Mouse (Mus musculus): ENCODE results near the gene Dazap1. TPM values are rescaled to one million over a fixed set of nuclear protein-coding genes. Genes with fewer than 3 reads are reported as not detected.
A peak's percentile ranks its signal among the peaks of the same experiment; 100 is the strongest.
"Not testable (repeated sequence)": the region's sequence is repeated elsewhere in the genome, so short reads cannot be mapped to it uniquely, and the experiment has no call there.

Gene Dazap1
- total and polyA plus RNA-seq, 2 experiments from 2014 or later = 34.5 to 109 TPM

- H3K36me3 ChIP-seq (ENCODE audit: insufficient read depth, low read length) = peaks cover 27% of the 10 kb centered on the region
- no peaks in the 10 kb centered on the region for H3K27me3 ChIP-seq (ENCODE audit: insufficient read depth, low read length)
- peaks cover 10% of the 10 kb centered on the region for H3K4me1 ChIP-seq (ENCODE audit: insufficient read depth, low read length)
- WGBS = 5% methylated on average over 4 of the region's 4 CpGs
- DNase-seq (ENCODE audit: low spot score) (peak; percentile 90), ATAC-seq (ENCODE audit: low FRiP score) (no peak)
- H3K4me2 ChIP-seq (ENCODE audit: low read depth, low read length, poor library complexity, severe bottlenecking) = no peak overlapping the region
- TF ChIP-seq CTCF (IDR thresholded peaks at IDR 0.05) = peak; percentile 96
- H3K9me3 ChIP-seq (ENCODE audit: low read length) = no peaks in the 10 kb centered on the region
- peak overlapping the region; percentile 38; the same call in 1 of the 2 replicates for H3K27ac ChIP-seq (ENCODE audit: low read depth, low read length)
- no peak overlapping the region for H3K4me3 ChIP-seq (ENCODE audit: low read depth, low read length)
- 0 out of 2 replicates have a peak overlapping the region, but pooled peaks have one; percentile 39 for H3K9ac ChIP-seq (replicated peaks; ENCODE audit: low read length, poor library complexity, severe bottlenecking)
Measured at GRCm38 (mm10) chr10:80245600-80245999, 15.7 kb upstream of the Dazap1 start.

- DNase-seq (ENCODE audit: low spot score) (peak; percentile 75), ATAC-seq (ENCODE audit: low FRiP score) (no peak)
- Histone ChIP-seq H3K9ac (replicated peaks; ENCODE audit: low read length, poor library complexity, severe bottlenecking) (no peak overlapping the region), H3K27me3 (ENCODE audit: insufficient read depth, low read length) (no peaks in the 10 kb centered on the region), H3K36me3 (ENCODE audit: insufficient read depth, low read length) (peaks cover 10% of the 10 kb centered on the region; the same call in 1 of the 2 replicates), H3K4me3 (ENCODE audit: low read depth, low read length) (no peak overlapping the region), H3K9me3 (ENCODE audit: low read length) (no peaks in the 10 kb centered on the region), H3K4me1 (ENCODE audit: insufficient read depth, low read length) (peaks cover 13% of the 10 kb centered on the region), H3K27ac (ENCODE audit: low read depth, low read length) (peak overlapping the region; percentile 48; the same call in 1 of the 2 replicates), H3K4me2 (ENCODE audit: low read depth, low read length, poor library complexity, severe bottlenecking) (no peak overlapping the region)
- TF ChIP-seq CTCF (IDR thresholded peaks at IDR 0.05) = peak; percentile 73
- WGBS = 26% methylated on average over 6 of the region's 6 CpGs
Measured at GRCm38 (mm10) chr10:80247849-80248248, 13.4 kb upstream of the Dazap1 start.

- not testable (repeated sequence) for ATAC-seq (ENCODE audit: low FRiP score); DNase-seq (ENCODE audit: low spot score); H3K9me3 ChIP-seq (ENCODE audit: low read length); H3K27me3 ChIP-seq (ENCODE audit: insufficient read depth, low read length); H3K9ac ChIP-seq (replicated peaks; ENCODE audit: low read length, poor library complexity, severe bottlenecking)
- H3K4me1 ChIP-seq (ENCODE audit: insufficient read depth, low read length) = peaks cover 13% of the 10 kb centered on the region
- H3K36me3 ChIP-seq (ENCODE audit: insufficient read depth, low read length) = peaks cover 12% of the 10 kb centered on the region; the same call in 1 of the 2 replicates
- peak overlapping the region; percentile 44 for H3K4me2 ChIP-seq (ENCODE audit: low read depth, low read length, poor library complexity, severe bottlenecking)
- WGBS = 42% methylated on average over 3 of the region's 3 CpGs
- H3K27ac ChIP-seq (ENCODE audit: low read depth, low read length) = 0 out of 2 replicates have a peak overlapping the region, but pooled peaks have one; percentile 48
- H3K4me3 ChIP-seq (ENCODE audit: low read depth, low read length) = peak overlapping the region; percentile 77
Measured at GRCm38 (mm10) chr10:80248437-80248836, 12.8 kb upstream of the Dazap1 start.

GRCm38 (mm10) chr10:80248971-80249640 lies 12.2 kb upstream of the Dazap1 start, which contains the start of gene Ndufs7:
TSS of gene Ndufs7 (plus strand) at chr10:80249121.
- ATAC-seq (ENCODE audit: low FRiP score) = peak; percentile 90
- peak within 1 kb of the TSS; percentile 81 for H3K9ac ChIP-seq (replicated peaks; ENCODE audit: low read length, poor library complexity, severe bottlenecking)
- peaks cover 11% of the 10 kb centered on the region for H3K36me3 ChIP-seq (ENCODE audit: insufficient read depth, low read length)
- peaks cover 13% of the 10 kb centered on the region for H3K4me1 ChIP-seq (ENCODE audit: insufficient read depth, low read length)
- peak within 1 kb of the TSS; percentile 93 for H3K27ac ChIP-seq (ENCODE audit: low read depth, low read length)
- WGBS = under 1% methylated on average over 53 of the region's 53 CpGs
- H3K4me2 ChIP-seq (ENCODE audit: low read depth, low read length, poor library complexity, severe bottlenecking) = peak within 1 kb of the TSS; percentile 94
- no peaks in the 10 kb centered on the region for H3K9me3 ChIP-seq (ENCODE audit: low read length)
- H3K27me3 ChIP-seq (ENCODE audit: insufficient read depth, low read length) = no peaks in the 10 kb centered on the region
- DNase-seq (ENCODE audit: low spot score) = peak; percentile 95
- peak; percentile 23 for TF ChIP-seq CTCF (IDR thresholded peaks at IDR 0.05)
- peak within 1 kb of the TSS; percentile 77 for H3K4me3 ChIP-seq (ENCODE audit: low read depth, low read length)

GRCm38 (mm10) chr10:80250059-80250458 lies 11.2 kb upstream of the Dazap1 start:
- DNase-seq (ENCODE audit: low spot score) (no peak), ATAC-seq (ENCODE audit: low FRiP score) (no peak)
- H3K27me3 ChIP-seq (ENCODE audit: insufficient read depth, low read length) = no peaks in the 10 kb centered on the region
- peak overlapping the region; percentile 94 for H3K4me2 ChIP-seq (ENCODE audit: low read depth, low read length, poor library complexity, severe bottlenecking)
- 34% methylated on average over 2 of the region's 2 CpGs for WGBS
- H3K27ac ChIP-seq (ENCODE audit: low read depth, low read length) = no peak overlapping the region; the same call in 1 of the 2 replicates
- peak overlapping the region; percentile 81 for H3K9ac ChIP-seq (replicated peaks; ENCODE audit: low read length, poor library complexity, severe bottlenecking)
- no peak for TF ChIP-seq CTCF (IDR thresholded peaks at IDR 0.05)
- H3K4me3 ChIP-seq (ENCODE audit: low read depth, low read length) = peak overlapping the region; percentile 77
- H3K36me3 ChIP-seq (ENCODE audit: insufficient read depth, low read length) = peaks cover 18% of the 10 kb centered on the region
- H3K4me1 ChIP-seq (ENCODE audit: insufficient read depth, low read length) = peaks cover 13% of the 10 kb centered on the region
- no peaks in the 10 kb centered on the region for H3K9me3 ChIP-seq (ENCODE audit: low read length)

- ATAC-seq (ENCODE audit: low FRiP score) (no peak), DNase-seq (ENCODE audit: low spot score) (no peak)
- peaks cover 11% of the 10 kb centered on the region for H3K4me1 ChIP-seq (ENCODE audit: insufficient read depth, low read length)
- H3K9me3 ChIP-seq (ENCODE audit: low read length) = no peaks in the 10 kb centered on the region
- H3K27me3 ChIP-seq (ENCODE audit: insufficient read depth, low read length) = no peaks in the 10 kb centered on the region
- H3K4me2 ChIP-seq (ENCODE audit: low read depth, low read length, poor library complexity, severe bottlenecking) = peak overlapping the region; percentile 94; the same call in 1 of the 2 replicates
- H3K36me3 ChIP-seq (ENCODE audit: insufficient read depth, low read length) = peaks cover 23% of the 10 kb centered on the region
- H3K9ac ChIP-seq (replicated peaks; ENCODE audit: low read length, poor library complexity, severe bottlenecking) = no peak overlapping the region
- H3K27ac ChIP-seq (ENCODE audit: low read depth, low read length) = no peak overlapping the region
- WGBS = 86% methylated on average over 4 of the region's 4 CpGs
- no peak for TF ChIP-seq CTCF (IDR thresholded peaks at IDR 0.05)
- no peak overlapping the region; the same call in 1 of the 2 replicates for H3K4me3 ChIP-seq (ENCODE audit: low read depth, low read length)
Measured at GRCm38 (mm10) chr10:80250573-80250972, 10.7 kb upstream of the Dazap1 start.

All from midbrain, postnatal 0 days (tissue).